Mouse (Mus musculus) spleen, adult 2 months (tissue): ENCODE measurements around the gene 4933402N22Rik.
"Not testable (repeated sequence)": the region's sequence is repeated elsewhere in the genome, so short reads cannot be mapped to it uniquely, and the experiment has no call there.

Experiments used
- CTCF ChIP-seq: fragments of 200-500 bp; IDR thresholded peaks from 2 replicates; pipeline ENCODE4 v1.5.1; 2011; ENCODE audit warnings: mild to moderate bottlenecking, inconsistent platforms; ENCODE audit not compliant: insufficient read depth, insufficient read length, insufficient replicate concordance; ENCODE audit errors: extremely low read depth
- POLR2A ChIP-seq: fragments of 200-500 bp; IDR thresholded peaks from 2 replicates; pipeline ENCODE4 v1.6.1; 2011; ENCODE audit warnings: low read depth, low read length, inconsistent platforms

DNA sequence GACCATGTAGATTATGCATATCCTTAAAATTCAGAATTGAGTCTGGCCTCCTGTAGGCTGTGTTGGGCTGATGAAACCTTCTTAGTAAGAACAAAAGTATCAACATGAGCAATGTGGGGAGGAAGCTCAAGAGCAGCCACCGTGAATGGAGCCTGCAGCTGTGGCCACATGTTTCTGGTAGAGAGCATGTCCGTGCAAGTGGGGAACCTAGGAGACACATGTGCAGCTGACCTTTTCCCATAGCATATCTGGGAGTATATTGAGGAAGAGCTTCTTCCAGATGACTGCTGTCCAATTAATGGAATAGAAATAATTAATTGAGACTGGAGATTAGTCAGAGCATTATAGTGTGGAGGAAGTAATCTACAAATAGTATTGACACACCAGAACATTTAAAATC, 5.9 kb downstream of the 4933402N22Rik start:
- not testable (repeated sequence) for TF ChIP-seq POLR2A, CTCF
